Mouse (Mus musculus) c-Kit-positive CD71-negative TER-119-negative erythroid progenitor cells, embryonic 14.5 days (primary cell): ENCODE measurements around the gene Ciao2a.

Source experiments
- DNase-seq: peaks from one replicate; pipeline ENCODE4 v3.0.0-alpha.2; 2013; ENCODE audit warnings: low read depth

The Ciao2a gene

GRCm38 (mm10) chr9:66126456-66127192 lies at the start of gene Ciao2a, which contains the start of gene Snx1:
TSS of gene Ciao2a (plus strand) at chr9:66126611.
TSS of gene Snx1 (minus strand) at chr9:66126587.
- DNase-seq: peak; percentile 98

GRCm38 (mm10) chr9:66078072-66078471 lies 48.3 kb upstream of the Ciao2a start:
- no peak for DNase-seq

- no peak for DNase-seq
Measured at GRCm38 (mm10) chr9:66078493-66078892, 47.9 kb upstream of the Ciao2a start.

GRCm38 (mm10) chr9:66080804-66081459 lies 45.5 kb upstream of the Ciao2a start:
- no peak for DNase-seq

GRCm38 (mm10) chr9:66081999-66082398 lies 44.4 kb upstream of the Ciao2a start:
- DNase-seq: no peak

GRCm38 (mm10) chr9:66084171-66084570 lies 42.2 kb upstream of the Ciao2a start:
- DNase-seq: no peak

- no peak for DNase-seq
Measured at GRCm38 (mm10) chr9:66087062-66087461, 39.3 kb upstream of the Ciao2a start.

- DNase-seq: peak; percentile 33
Measured at GRCm38 (mm10) chr9:66088411-66088810, 38.0 kb upstream of the Ciao2a start.

- DNase-seq: no peak
Measured at GRCm38 (mm10) chr9:66090593-66091244, 35.7 kb upstream of the Ciao2a start.

GRCm38 (mm10) chr9:66091327-66092231 lies 34.8 kb upstream of the Ciao2a start:
- DNase-seq: no peak

GRCm38 (mm10) chr9:66092664-66093063 lies 33.7 kb upstream of the Ciao2a start:
- no peak for DNase-seq

- no peak for DNase-seq
Measured at GRCm38 (mm10) chr9:66101577-66101976, 24.8 kb upstream of the Ciao2a start.

- DNase-seq: no peak
Measured at GRCm38 (mm10) chr9:66102668-66103067, 23.7 kb upstream of the Ciao2a start.

GRCm38 (mm10) chr9:66104601-66105000 lies 21.8 kb upstream of the Ciao2a start:
- DNase-seq: no peak

- no peak for DNase-seq
Measured at GRCm38 (mm10) chr9:66105168-66105567, 21.2 kb upstream of the Ciao2a start.

GRCm38 (mm10) chr9:66109574-66109973 lies 16.8 kb upstream of the Ciao2a start:
- no peak for DNase-seq

GRCm38 (mm10) chr9:66110126-66110525 lies 16.3 kb upstream of the Ciao2a start:
- DNase-seq: no peak

GRCm38 (mm10) chr9:66110611-66111379 lies 15.6 kb upstream of the Ciao2a start:
- no peak for DNase-seq

- DNase-seq: no peak
Measured at GRCm38 (mm10) chr9:66114341-66114740, 12.1 kb upstream of the Ciao2a start.

- no peak for DNase-seq
Measured at GRCm38 (mm10) chr9:66116890-66117289, 9.5 kb upstream of the Ciao2a start.

GRCm38 (mm10) chr9:66119498-66119897 lies 6.9 kb upstream of the Ciao2a start:
- DNase-seq: no peak
